Mouse (Mus musculus) kidney, adult 10 weeks (tissue): Measurements from ENCODE around the gene Gm49396. TPM values are rescaled to one million over a fixed set of nuclear protein-coding genes. Genes with fewer than 3 reads are reported as not detected.

Source experiments
- polyA plus RNA-seq: library from polyadenylated mRNA; stranded (reverse); fragments of 350-450 nt; fragmentation: Illumina TruSeq; extraction: RNeasy Lipid Tissue Mini Kit (QIAGEN cat#74804); gene quantifications from one replicate; pipeline ENCODE4 v1.2.3, GENCODE M21; 2014; ENCODE audit warnings: low read depth, low replicate concordance

Gm49396 gene
- 2.1 TPM for polyA plus RNA-seq

DNA sequence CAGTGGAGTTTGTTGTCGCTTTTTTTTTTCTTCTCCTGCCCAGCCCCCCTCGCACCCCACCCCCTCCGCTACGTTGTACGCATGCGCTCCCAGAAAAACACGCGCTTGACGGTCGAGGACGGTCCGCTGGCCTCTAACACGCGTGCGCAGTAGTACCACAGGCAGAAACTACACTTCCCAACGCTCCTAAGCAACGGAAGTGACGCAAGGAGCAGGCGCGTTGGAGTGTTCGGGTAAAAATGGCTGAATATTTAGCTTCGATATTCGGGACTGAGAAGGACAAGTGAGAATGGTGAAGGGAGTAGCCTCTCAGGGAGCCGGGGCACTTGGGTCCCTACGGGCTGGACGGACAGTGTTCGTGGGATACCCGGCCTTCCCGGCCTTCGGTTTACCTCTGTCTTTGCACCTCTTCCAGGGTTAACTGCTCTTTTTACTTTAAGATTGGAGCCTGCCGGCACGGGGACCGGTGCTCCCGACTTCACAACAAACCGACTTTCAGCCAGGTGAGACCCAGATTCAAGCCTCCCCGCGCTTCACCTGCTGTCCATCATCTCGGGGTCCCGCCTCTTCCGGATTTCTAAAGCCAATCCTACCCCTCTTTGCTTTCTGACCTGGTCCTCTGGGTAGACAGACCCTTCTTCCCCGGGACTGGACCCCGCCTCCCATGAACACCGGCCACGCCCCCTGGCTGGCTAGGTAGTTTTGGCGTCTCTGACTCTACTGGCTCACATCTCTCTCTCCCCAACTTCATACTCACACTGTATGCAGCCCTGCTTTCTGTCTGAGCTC lies at the start of gene Gm49396, which contains the start of the genes U2af1l4 and Psenen:
Gene Gm49396 (plus strand): TSS at position 228 of the 789 bp plus-strand sequence.
Gene U2af1l4 (plus strand): TSS at position 185 of the 789 bp plus-strand sequence.
Gene Psenen (minus strand): TSS at position 511 of the 789 bp plus-strand sequence.

DNA sequence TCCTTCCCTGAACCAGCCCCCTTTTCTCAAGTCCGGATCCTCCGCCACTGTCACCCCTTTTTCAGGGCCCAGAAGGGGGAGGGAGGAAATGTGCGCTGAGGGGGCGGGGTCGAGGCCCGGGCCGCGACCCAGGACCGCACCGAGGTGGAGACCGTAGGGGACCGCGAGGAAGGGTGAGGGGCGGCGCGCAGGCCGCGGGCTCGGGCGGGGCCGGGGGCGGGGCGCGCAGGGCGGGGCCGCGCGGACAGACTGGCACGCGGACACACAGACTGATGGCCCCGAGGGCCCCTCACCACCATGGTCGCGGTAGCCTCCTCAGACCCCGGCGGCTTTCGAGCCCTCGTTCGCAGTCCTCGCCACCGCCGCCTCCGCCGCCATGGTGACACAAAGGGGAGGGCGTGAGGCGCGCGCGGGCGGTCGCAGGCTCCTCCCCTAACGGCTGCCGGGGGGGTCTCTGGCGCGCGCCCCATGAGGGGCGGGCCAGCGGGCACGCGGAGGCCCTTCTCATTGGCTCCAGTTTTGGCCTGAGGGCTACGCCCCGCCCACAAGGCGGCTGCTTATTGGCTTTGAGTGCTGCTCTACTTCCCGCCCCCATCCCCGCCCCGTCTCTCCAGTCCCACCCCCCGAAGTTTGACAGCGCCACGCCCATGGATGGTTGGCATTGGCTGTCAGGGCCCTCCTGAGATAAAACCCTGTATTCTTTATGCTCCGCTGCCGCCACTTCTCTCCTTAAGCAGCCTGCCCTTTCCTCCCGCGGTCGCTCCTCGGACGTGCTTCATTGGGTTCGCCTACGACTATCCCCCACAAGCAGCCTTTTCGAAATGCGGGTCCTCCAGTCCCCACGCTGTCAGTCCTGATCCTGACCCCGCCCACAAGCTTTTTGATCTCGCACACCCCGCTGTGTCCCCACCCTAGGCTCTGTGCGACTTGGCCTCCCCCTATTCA lies 28.2 kb upstream of the Gm49396 start, which contains the start of gene Arhgap33:
Gene Arhgap33 (minus strand): TSS at position 428 of the 945 bp plus-strand sequence.

DNA sequence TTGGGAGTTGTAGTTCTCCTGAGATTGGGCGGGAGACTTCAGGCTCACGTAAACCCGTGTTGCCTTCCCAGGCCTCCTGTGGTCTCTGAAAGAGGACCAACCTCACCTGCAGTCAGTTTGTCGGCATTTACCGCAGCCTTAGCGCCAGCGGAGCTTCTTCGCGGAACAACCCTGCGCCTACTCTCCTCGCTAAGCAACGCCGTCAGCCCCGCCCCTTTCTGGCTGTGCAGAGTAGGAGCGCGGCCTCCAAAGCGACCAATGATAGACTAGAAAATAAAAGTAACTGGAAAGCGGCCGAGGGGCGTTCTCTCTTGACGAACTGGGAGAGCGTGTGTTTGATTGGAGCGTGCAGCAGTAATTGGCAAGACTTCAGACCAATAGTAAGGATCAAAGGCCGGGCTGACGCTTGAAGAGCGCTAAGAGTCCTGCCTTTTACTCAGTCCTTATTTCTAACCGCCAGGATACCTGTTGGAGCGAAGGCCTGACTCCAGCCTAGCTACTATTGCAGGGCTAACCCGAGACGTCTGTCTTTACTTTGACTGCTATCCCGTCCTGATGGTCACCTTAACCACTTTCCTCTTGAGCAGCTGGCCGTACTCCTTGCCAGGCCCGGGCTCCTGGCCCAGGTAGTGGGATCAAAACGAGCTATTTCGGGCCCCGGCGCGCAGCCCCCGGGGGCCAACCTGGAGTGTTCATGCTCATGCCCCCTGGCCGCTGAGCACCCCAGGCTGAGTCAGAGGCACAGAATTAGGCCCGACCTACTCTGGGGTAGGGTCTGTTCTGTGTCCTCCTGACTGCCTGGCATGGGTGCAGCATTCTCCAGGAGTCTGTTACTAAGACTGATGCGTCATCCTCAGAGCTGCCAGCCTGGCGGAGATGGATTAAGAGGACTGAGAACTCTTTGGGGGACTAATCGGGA lies 10.8 kb upstream of the Gm49396 start, which contains the start of the genes Hspb6 and Proser3:
Gene Hspb6 (plus strand): TSS at position 77 of the 919 bp plus-strand sequence.
Gene Proser3 (minus strand): TSS at position 198 of the 919 bp plus-strand sequence.

DNA sequence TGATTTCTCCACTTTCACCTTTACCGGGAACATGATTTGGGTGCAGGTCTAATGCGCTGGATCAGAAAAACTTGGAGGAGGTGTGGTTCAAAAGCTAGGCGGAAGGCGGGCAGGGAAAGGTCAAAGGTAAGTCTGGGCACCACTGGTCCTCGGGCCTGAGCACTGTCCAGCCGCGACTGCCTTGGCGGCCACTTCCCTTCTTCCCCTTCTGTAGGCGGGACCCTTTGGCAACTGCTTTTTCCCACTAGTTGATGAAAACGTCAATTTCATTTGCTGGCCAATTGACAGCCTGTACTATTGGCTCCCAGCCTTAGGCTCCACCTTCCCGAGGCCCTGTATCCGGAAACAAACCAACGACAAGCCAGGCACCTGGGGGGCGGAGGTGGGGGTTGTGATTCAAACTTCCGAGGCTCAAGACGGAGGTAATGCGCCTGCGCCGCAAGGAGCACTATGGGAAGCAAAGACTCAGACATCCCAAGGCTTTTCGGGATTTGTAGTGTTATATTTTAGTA lies 3.6 kb upstream of the Gm49396 start, which contains the start of gene Lin37:
Gene Lin37 (minus strand): TSS at position 396 of the 512 bp plus-strand sequence.

DNA sequence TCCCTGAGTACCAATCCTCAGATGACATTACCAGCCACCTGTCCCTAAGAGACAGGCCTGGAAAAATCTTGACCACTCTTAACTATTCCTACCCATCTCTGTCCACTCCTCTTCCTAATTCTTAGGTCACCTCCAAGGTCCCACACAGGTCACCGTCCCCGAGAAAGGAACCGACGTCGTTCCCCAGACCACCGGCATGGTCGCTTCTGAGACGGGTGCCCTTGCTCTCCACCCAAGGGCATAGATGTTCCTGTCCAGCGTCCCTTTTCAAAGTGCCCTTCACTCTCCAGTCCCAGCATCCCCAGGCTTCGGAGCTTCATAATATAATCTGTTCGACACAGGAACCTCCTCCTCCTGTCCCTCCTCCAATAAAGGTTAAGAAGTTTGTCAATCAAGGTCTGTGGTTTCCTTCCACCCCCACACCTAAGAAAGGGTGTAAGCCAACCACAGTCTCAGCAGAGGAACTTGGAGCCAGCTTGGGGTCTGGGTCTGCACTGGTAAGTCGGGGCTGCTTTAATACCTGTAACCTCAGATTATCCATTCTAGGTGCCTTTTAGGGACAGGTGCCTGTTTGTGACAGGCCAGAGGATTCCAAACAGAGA lies 1.9 kb downstream of the Gm49396 start, which contains the start of gene Igflr1:
Gene Igflr1 (plus strand): TSS at position 458 of the 602 bp plus-strand sequence.

DNA sequence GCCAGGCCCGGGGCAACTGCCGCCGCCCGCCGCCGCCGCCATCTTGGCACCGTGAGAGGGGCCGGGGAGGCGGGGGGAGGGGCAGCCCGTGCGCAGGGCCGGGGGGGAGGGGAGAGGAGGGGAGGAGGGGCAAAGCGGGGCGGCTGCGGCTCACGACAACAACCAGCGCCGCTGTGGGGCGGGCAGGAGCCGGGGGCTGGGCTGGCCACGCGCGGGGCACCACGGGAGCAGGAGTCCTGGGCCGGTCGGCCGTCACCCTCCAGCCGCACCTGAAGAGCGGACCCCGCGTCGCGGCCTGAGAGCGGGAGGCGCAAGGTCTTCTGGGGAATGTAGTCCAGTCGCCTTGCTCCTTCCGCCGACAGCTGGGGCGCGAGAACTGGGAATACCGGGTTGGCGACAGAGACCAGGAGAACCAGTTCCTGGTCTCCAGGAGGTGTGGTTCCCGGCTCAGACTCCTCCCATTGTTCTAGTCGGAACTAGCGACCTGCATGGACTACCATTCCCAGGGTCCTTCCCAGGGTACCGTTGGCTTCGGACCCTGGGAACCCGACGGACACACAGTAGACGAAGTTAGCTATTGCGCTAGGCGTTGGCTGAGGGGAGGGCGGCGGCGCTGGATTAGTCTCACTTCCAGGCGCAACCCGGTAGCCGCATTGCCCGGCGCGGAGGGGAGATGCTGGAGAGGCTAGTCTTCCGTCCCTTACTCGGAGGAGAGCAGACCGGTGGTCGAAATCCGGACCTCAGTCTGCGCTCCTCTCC lies 25.7 kb downstream of the Gm49396 start, which contains the start of gene Kmt2b:
Gene Kmt2b (minus strand): TSS at position 51 of the 759 bp plus-strand sequence.

DNA sequence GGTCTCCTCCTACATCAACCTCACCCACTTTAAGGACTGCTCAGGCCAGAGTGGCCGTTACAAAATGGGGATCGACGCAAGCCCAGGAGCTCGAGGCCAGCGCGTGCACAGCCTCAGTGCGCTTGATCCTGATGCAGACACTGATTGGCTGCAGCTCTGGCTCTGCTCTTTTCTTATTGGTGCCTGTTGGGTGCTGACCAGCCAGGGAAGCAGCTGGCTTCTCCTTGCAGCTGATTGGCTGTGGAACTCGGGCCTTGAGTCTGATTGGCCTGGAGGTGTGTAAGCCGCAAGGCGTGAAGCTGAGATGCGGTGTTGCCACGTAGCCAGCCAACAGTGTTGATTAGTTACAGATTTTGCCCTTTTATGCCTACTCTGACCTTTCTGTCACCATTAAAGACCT lies 35.6 kb downstream of the Gm49396 start, which contains the start of gene Zbtb32:
Gene Zbtb32 (minus strand): TSS at position 124 of the 400 bp plus-strand sequence.

DNA sequence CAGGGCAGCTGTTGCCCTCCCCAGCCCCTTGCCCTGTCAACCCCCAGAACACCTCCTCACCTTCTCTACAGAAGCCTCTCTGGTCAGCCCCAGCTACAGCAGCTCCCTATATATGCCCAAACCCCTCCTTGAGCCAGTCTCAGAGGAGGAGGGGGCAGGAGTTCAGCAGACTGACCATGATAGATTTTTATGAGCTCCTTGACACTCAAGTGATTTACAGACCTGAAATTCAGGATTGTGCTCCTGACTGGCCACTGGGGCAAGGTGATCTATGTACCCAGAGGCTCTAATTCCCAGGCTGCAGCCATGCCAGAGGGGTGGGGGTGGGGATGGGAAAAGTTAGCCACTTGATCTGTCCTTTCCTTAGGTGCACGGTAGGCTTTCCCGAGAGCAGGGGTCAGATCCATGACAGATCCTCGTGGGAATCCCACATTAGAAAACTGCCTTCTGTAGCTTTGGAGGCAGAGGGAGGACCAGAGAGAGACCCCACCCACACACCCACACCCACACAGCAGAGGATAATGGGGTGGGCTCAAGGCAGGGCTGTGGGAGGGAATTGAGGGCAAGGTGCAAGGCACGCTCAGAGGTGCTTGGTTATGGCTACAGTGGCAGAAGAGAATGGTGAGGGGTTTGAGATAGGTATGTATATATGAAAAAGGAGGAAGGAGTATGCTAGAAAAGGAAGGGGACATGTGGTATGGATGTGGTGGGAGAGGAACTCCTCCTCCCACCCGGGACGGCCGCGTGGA lies 49.7 kb downstream of the Gm49396 start, which contains the start of gene Upk1a:
Gene Upk1a (minus strand): TSS at position 194 of the 749 bp plus-strand sequence.

Other genes starting within 250 kb of the Gm49396 start
- 5.0 TPM for gene Syne4, start 248.5 kb upstream of the Gm49396 start, polyA plus RNA-seq
- gene E130208F15Rik, start 241.6 kb upstream of the Gm49396 start, polyA plus RNA-seq = 1.4 TPM
- 5.7 TPM for gene Sdhaf1, start 239.4 kb upstream of the Gm49396 start, polyA plus RNA-seq
- gene Lrfn3, start 200.6 kb upstream of the Gm49396 start, polyA plus RNA-seq = 0.69 TPM
- gene Tyrobp, start 149.6 kb upstream of the Gm49396 start, polyA plus RNA-seq = 0.97 TPM
- gene Hcst, start 143.5 kb upstream of the Gm49396 start, polyA plus RNA-seq = not detected
- gene Nfkbid, start 141.6 kb upstream of the Gm49396 start, polyA plus RNA-seq = not detected
- gene Aplp1, start 117.8 kb upstream of the Gm49396 start, polyA plus RNA-seq = 1.6 TPM
- not detected for gene Kirrel2, start 105.7 kb upstream of the Gm49396 start, polyA plus RNA-seq
- 3.5 TPM for gene Nphs1, start 105.0 kb upstream of the Gm49396 start, polyA plus RNA-seq
- 2.5 TPM for gene Prodh2, start 69.7 kb upstream of the Gm49396 start, polyA plus RNA-seq
- gene Arhgap33, start 28.3 kb upstream of the Gm49396 start, polyA plus RNA-seq = 0.12 TPM
- 6.5 TPM for gene Hspb6, start 11.2 kb upstream of the Gm49396 start, polyA plus RNA-seq
- 0.81 TPM for gene Proser3, start 11.0 kb upstream of the Gm49396 start, polyA plus RNA-seq
- gene Lin37, start 3.5 kb upstream of the Gm49396 start, polyA plus RNA-seq = not detected
- gene U2af1l4, start within 50 bp of the Gm49396 start, polyA plus RNA-seq = 15.9 TPM
- gene Psenen, start 283 bp downstream of the Gm49396 start, polyA plus RNA-seq = 24.8 TPM
- not detected for gene Igflr1, start 2.1 kb downstream of the Gm49396 start, polyA plus RNA-seq
- 2.1 TPM for gene Kmt2b, start 25.4 kb downstream of the Gm49396 start, polyA plus RNA-seq
- not detected for gene Zbtb32, start 35.6 kb downstream of the Gm49396 start, polyA plus RNA-seq
- gene Upk1a, start 49.5 kb downstream of the Gm49396 start, polyA plus RNA-seq = not detected
- gene Cox6b1, start 62.8 kb downstream of the Gm49396 start, polyA plus RNA-seq = 1,773 TPM
- not detected for gene Etv2, start 72.5 kb downstream of the Gm49396 start, polyA plus RNA-seq
- gene Rbm42, start 87.0 kb downstream of the Gm49396 start, polyA plus RNA-seq = 0.40 TPM
- 1.5 TPM for gene Haus5, start 101.7 kb downstream of the Gm49396 start, polyA plus RNA-seq
- not detected for gene Pmis2, start 108.3 kb downstream of the Gm49396 start, polyA plus RNA-seq
- not detected for gene 2200002J24Rik, start 135.6 kb downstream of the Gm49396 start, polyA plus RNA-seq
- gene Atp4a, start 148.9 kb downstream of the Gm49396 start, polyA plus RNA-seq = 6.0 TPM
- 25.1 TPM for gene Tmem147, start 166.2 kb downstream of the Gm49396 start, polyA plus RNA-seq
- not detected for gene Gapdhs, start 180.3 kb downstream of the Gm49396 start, polyA plus RNA-seq
- gene Sbsn, start 188.1 kb downstream of the Gm49396 start, polyA plus RNA-seq = 0.24 TPM
- not detected for gene Dmkn, start 200.4 kb downstream of the Gm49396 start, polyA plus RNA-seq
- not detected for gene Krtdap, start 224.6 kb downstream of the Gm49396 start, polyA plus RNA-seq